Mouse (Mus musculus) hindbrain, embryonic 14.5 days (tissue): ENCODE results near the gene Pcdh17. TPM values are rescaled to one million over a fixed set of nuclear protein-coding genes. Genes with fewer than 3 reads are reported as not detected.

Experiments used
- ATAC-seq: fragments of 200-750 bp; cut with Nextera tagmentation; 2 replicates; pipeline ENCODE4 v1.8.0; 2017; ENCODE audit warnings: moderate number of reproducible peaks, mild to moderate bottlenecking, moderate TSS enrichment, moderate library complexity; ENCODE audit not compliant: low FRiP score
- DNase-seq: peaks from one replicate; pipeline ENCODE4 v3.0.0-alpha.2; 2015; ENCODE audit warnings: low spot score
- H3K27ac ChIP-seq: fragments of 300-500 bp; sonication (generic); 2 replicates; pipeline ENCODE4 v1.5.1; 2014; ENCODE audit warnings: mild to moderate bottlenecking, moderate library complexity
- H3K27me3 ChIP-seq: fragments of 300-500 bp; sonication (generic); 2 replicates; pipeline ENCODE4 v1.6.1; 2014; ENCODE audit warnings: mild to moderate bottlenecking, low read length, mixed read lengths; ENCODE audit not compliant: control insufficient read depth, insufficient read depth
- H3K36me3 ChIP-seq: fragments of 300-500 bp; sonication (generic); replicated peaks from 2 replicates; pipeline ENCODE4 v1.6.1; 2014; ENCODE audit not compliant: control insufficient read depth, insufficient read depth
- H3K4me1 ChIP-seq: fragments of 300-500 bp; sonication (generic); replicated peaks from 2 replicates; pipeline ENCODE4 v1.6.1; 2014; ENCODE audit warnings: antibody characterized with exemption, low read length, mixed read lengths; ENCODE audit not compliant: control insufficient read depth, insufficient read depth
- H3K4me2 ChIP-seq: fragments of 300-500 bp; sonication (generic); replicated peaks from 2 replicates; pipeline ENCODE4 v1.6.1; 2014; ENCODE audit warnings: mild to moderate bottlenecking, moderate library complexity
- H3K4me3 ChIP-seq: fragments of 300-500 bp; sonication (generic); replicated peaks from 2 replicates; pipeline ENCODE4 v1.5.1; 2014; ENCODE audit warnings: mild to moderate bottlenecking, low read length
- H3K9ac ChIP-seq: fragments of 300-500 bp; sonication (generic); 2 replicates; pipeline ENCODE4 v1.6.1; 2014
- H3K9me3 ChIP-seq: fragments of 300-500 bp; sonication (generic); 2 replicates; pipeline ENCODE4 v1.6.1; 2016; ENCODE audit warnings: low read length; ENCODE audit not compliant: control insufficient read depth
- WGBS: fragments of 180-500 bp; shearing (Covaris S2); extraction: QIAGEN DNeasy Blood & Tissue Kit; methylation state at CpG from one replicate; pipeline ENCODE4 v1.1.7; 2014; 5-methylcytosine and 5-hydroxymethylcytosine counted together
- polyA plus RNA-seq: library from polyadenylated mRNA; unstranded; fragments of >200 nt; fragmentation: Nextera tagmentation; extraction: Ambion mirVana; gene quantifications from 2 replicates; pipeline ENCODE4 v1.2.1, GENCODE M21; 2014

The Pcdh17 gene
- polyA plus RNA-seq, 1 experiment from 2014 or later: 32.6 TPM

DNA sequence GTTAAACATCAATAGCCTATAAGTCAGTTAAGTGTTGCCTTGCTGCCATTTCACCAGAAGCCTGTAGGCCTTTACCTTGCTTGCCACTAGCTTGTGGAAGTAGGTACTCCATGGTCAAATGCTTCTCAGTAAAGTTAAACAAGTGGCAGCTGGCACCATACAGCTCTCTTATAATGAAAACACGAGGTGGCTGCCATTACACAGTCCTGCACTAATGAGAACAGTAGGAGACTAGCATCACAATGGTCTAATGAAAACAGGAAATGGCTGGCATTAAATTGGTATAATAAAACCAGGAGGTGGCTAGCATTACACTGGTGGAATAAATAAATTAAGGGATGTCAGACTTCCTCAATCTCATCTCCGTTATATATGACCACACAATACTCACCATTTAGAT is 102.6 kb downstream of the Pcdh17 start:
- Histone ChIP-seq H3K36me3 (no peaks in the 10 kb centered on the region), H3K27ac (no peak overlapping the region), H3K4me3 (no peak overlapping the region), H3K4me2 (no peak overlapping the region), H3K9ac (no peak overlapping the region), H3K27me3 (no peaks in the 10 kb centered on the region), H3K9me3 (no peaks in the 10 kb centered on the region), H3K4me1 (no peaks in the 10 kb centered on the region)
- DNase-seq (no peak), ATAC-seq (peak; percentile 44; the same call in 1 of the 2 replicates)
- WGBS: 33% methylated on average over 2 of the region's 2 CpGs

GRCm38 (mm10) chr14:84547513-84548194 is 104.3 kb downstream of the Pcdh17 start:
- Histone ChIP-seq H3K9ac (no peak overlapping the region), H3K4me3 (no peak overlapping the region), H3K27ac (no peak overlapping the region), H3K36me3 (no peaks in the 10 kb centered on the region), H3K27me3 (no peaks in the 10 kb centered on the region), H3K9me3 (no peaks in the 10 kb centered on the region), H3K4me1 (no peaks in the 10 kb centered on the region), H3K4me2 (no peak overlapping the region)
- WGBS: 56% methylated on average over 10 of the region's 10 CpGs
- ATAC-seq (peak; percentile 84), DNase-seq (peak; percentile 80)

GRCm38 (mm10) chr14:84551546-84551945 is 108.2 kb downstream of the Pcdh17 start:
- no peak overlapping the region for H3K4me3 ChIP-seq

GRCm38 (mm10) chr14:84571071-84571470 is 127.7 kb downstream of the Pcdh17 start:
- no peak for ATAC-seq

More at GRCm38 (mm10) chr14:84551546-84551945, 108.2 kb downstream of the Pcdh17 start:
- Histone ChIP-seq H3K27ac (no peak overlapping the region), H3K9ac (no peak overlapping the region), H3K27me3 (no peaks in the 10 kb centered on the region), H3K4me1 (no peaks in the 10 kb centered on the region), H3K9me3 (no peaks in the 10 kb centered on the region), H3K4me2 (no peak overlapping the region), H3K36me3 (no peaks in the 10 kb centered on the region)
- DNase-seq (no peak), ATAC-seq (no peak)
- 89% methylated on average over 5 of the region's 5 CpGs for WGBS

More at GRCm38 (mm10) chr14:84571071-84571470, 127.7 kb downstream of the Pcdh17 start:
- Histone ChIP-seq H3K36me3 (no peaks in the 10 kb centered on the region), H3K9ac (no peak overlapping the region), H3K4me3 (no peak overlapping the region), H3K27ac (no peak overlapping the region), H3K4me1 (no peaks in the 10 kb centered on the region), H3K9me3 (no peaks in the 10 kb centered on the region), H3K27me3 (no peaks in the 10 kb centered on the region), H3K4me2 (no peak overlapping the region)
- DNase-seq: no peak
